Mouse (Mus musculus): ENCODE measurements at regions not wholly inside any gene's neighbourhood (a gene's known extent, or its start where the extent isn't known, plus 50 kb on each side); places are given as distances from the start of the nearest gene placed in this dataset.

GRCm38 (mm10) chr1:77820101-77820500 is 305.2 kb upstream of the Epha4 start:
- no peak for DNase-seq (ENCODE audit: extremely low spot score in 1 of 2, low spot score in 1 of 2)

GRCm38 (mm10) chr1:77815451-77815850 is 300.6 kb upstream of the Epha4 start:
- no peak for DNase-seq (ENCODE audit: extremely low spot score in 1 of 2, low spot score in 1 of 2)

- no peak for DNase-seq (ENCODE audit: extremely low spot score in 1 of 2, low spot score in 1 of 2)
Measured at GRCm38 (mm10) chr1:77811573-77811972, 296.7 kb upstream of the Epha4 start.

- no peak for DNase-seq (ENCODE audit: extremely low spot score in 1 of 2, low spot score in 1 of 2)
Measured at GRCm38 (mm10) chr1:77790974-77791373, 276.1 kb upstream of the Epha4 start.

- DNase-seq (ENCODE audit: extremely low spot score in 1 of 2, low spot score in 1 of 2): no peak
Measured at GRCm38 (mm10) chr1:77754326-77754725, 239.4 kb upstream of the Epha4 start.

GRCm38 (mm10) chr1:77748483-77749465 is 233.9 kb upstream of the Epha4 start:
- DNase-seq (ENCODE audit: extremely low spot score in 1 of 2, low spot score in 1 of 2): no peak

- no peak for DNase-seq (ENCODE audit: extremely low spot score in 1 of 2, low spot score in 1 of 2)
Measured at GRCm38 (mm10) chr1:77732099-77732498, 217.2 kb upstream of the Epha4 start.

- no peak for DNase-seq (ENCODE audit: extremely low spot score in 1 of 2, low spot score in 1 of 2)
Measured at GRCm38 (mm10) chr1:77727561-77727960, 212.7 kb upstream of the Epha4 start.

GRCm38 (mm10) chr1:77723246-77723645 is 208.4 kb upstream of the Epha4 start:
- no peak for DNase-seq (ENCODE audit: extremely low spot score in 1 of 2, low spot score in 1 of 2)

- DNase-seq (ENCODE audit: extremely low spot score in 1 of 2, low spot score in 1 of 2): no peak
Measured at GRCm38 (mm10) chr1:77720859-77721258, 206.0 kb upstream of the Epha4 start.

GRCm38 (mm10) chr1:77713001-77713400 is 198.1 kb upstream of the Epha4 start:
- DNase-seq (ENCODE audit: extremely low spot score in 1 of 2, low spot score in 1 of 2): no peak

- no peak for DNase-seq (ENCODE audit: extremely low spot score in 1 of 2, low spot score in 1 of 2)
Measured at GRCm38 (mm10) chr1:77708202-77709020, 193.5 kb upstream of the Epha4 start.

- no peak for DNase-seq (ENCODE audit: extremely low spot score in 1 of 2, low spot score in 1 of 2)
Measured at GRCm38 (mm10) chr1:77695228-77696018, 180.5 kb upstream of the Epha4 start.

- peak; percentile 5 to 42 for DNase-seq (ENCODE audit: extremely low spot score in 1 of 2, low spot score in 1 of 2)
Measured at GRCm38 (mm10) chr1:77663345-77663744, 148.5 kb upstream of the Epha4 start.

GRCm38 (mm10) chr1:77660436-77660835 is 145.5 kb upstream of the Epha4 start:
- no peak for DNase-seq (ENCODE audit: extremely low spot score in 1 of 2, low spot score in 1 of 2)

GRCm38 (mm10) chr1:77637025-77637424 is 122.1 kb upstream of the Epha4 start:
- DNase-seq (ENCODE audit: extremely low spot score in 1 of 2, low spot score in 1 of 2): no peak

GRCm38 (mm10) chr1:77629496-77630281 is 114.8 kb upstream of the Epha4 start:
- no peak for DNase-seq (ENCODE audit: extremely low spot score in 1 of 2, low spot score in 1 of 2)

- DNase-seq (ENCODE audit: extremely low spot score in 1 of 2, low spot score in 1 of 2): no peak
Measured at GRCm38 (mm10) chr1:77628861-77629260, 114.0 kb upstream of the Epha4 start.

GRCm38 (mm10) chr1:77617490-77617889 is 102.6 kb upstream of the Epha4 start:
- DNase-seq (ENCODE audit: extremely low spot score in 1 of 2, low spot score in 1 of 2): no peak

GRCm38 (mm10) chr1:77600509-77600908 is 85.6 kb upstream of the Epha4 start:
- no peak for DNase-seq (ENCODE audit: extremely low spot score in 1 of 2, low spot score in 1 of 2)
